Mouse (Mus musculus) kidney, embryonic 16.5 days (tissue): ENCODE data around the gene Sept12. TPM values are rescaled to one million over a fixed set of nuclear protein-coding genes. Genes with fewer than 3 reads are reported as not detected.

ENCODE experiments used
- ATAC-seq: fragments of 200-750 bp; cut with Nextera tagmentation; 2 replicates; pipeline ENCODE4 v1.8.0; 2017; ENCODE audit warnings: moderate TSS enrichment; ENCODE audit not compliant: low FRiP score, low TSS enrichment
- H3K27ac ChIP-seq: fragments of 300-500 bp; sonication (generic); 2 replicates; pipeline ENCODE4 v1.5.1; 2014; ENCODE audit warnings: low read length
- H3K27me3 ChIP-seq: fragments of 300-500 bp; sonication (generic); 2 replicates; pipeline ENCODE4 v1.6.1; 2014; ENCODE audit warnings: low read length, control low read depth, mixed read lengths; ENCODE audit not compliant: insufficient read depth
- H3K36me3 ChIP-seq: fragments of 300-500 bp; sonication (generic); 2 replicates; pipeline ENCODE4 v1.6.1; 2014; ENCODE audit warnings: low read length, control low read depth, mixed read lengths; ENCODE audit not compliant: insufficient read depth
- H3K4me1 ChIP-seq: fragments of 300-500 bp; sonication (generic); 2 replicates; pipeline ENCODE4 v1.6.1; 2014; ENCODE audit warnings: low read length, control low read depth, mixed read lengths; ENCODE audit not compliant: insufficient read depth
- H3K4me2 ChIP-seq: fragments of 300-500 bp; sonication (generic); replicated peaks from 2 replicates; pipeline ENCODE4 v1.6.1; 2014; ENCODE audit warnings: low read depth, low read length
- H3K4me3 ChIP-seq: fragments of 300-500 bp; sonication (generic); 2 replicates; pipeline ENCODE4 v1.5.1; 2014; ENCODE audit warnings: mild to moderate bottlenecking, low read length
- H3K9ac ChIP-seq: fragments of 300-500 bp; sonication (generic); replicated peaks from 2 replicates; pipeline ENCODE4 v1.6.1; 2014; ENCODE audit warnings: low read length
- H3K9me3 ChIP-seq: fragments of 300-500 bp; sonication (generic); 2 replicates; pipeline ENCODE4 v1.6.1; 2016; ENCODE audit warnings: low read length, control low read depth
- WGBS: fragments of 180-500 bp; shearing (Covaris S2); extraction: QIAGEN DNeasy Blood & Tissue Kit; methylation state at CpG from one replicate; pipeline ENCODE4 v1.1.7; 2014; 5-methylcytosine and 5-hydroxymethylcytosine counted together
- polyA plus RNA-seq: library from polyadenylated mRNA; unstranded; fragments of >200 nt; fragmentation: Nextera tagmentation; extraction: Ambion mirVana; gene quantifications from 2 replicates; pipeline ENCODE4 v1.2.1, GENCODE M21; 2015

The Sept12 gene
- polyA plus RNA-seq, 1 experiment from 2014 or later = not detected

- no peaks in the 10 kb centered on the region for H3K27me3 ChIP-seq
- no peaks in the 10 kb centered on the region; the same call in 1 of the 2 replicates for H3K36me3 ChIP-seq
- peak within 1 kb of the TSS; percentile 78 for H3K27ac ChIP-seq
- peak; percentile 98 for ATAC-seq
- peak within 1 kb of the TSS; percentile 79 for H3K9ac ChIP-seq
- under 1% methylated on average over 72 of the region's 76 CpGs for WGBS
- H3K4me3 ChIP-seq = peak within 1 kb of the TSS; percentile 75
- no peaks in the 10 kb centered on the region for H3K9me3 ChIP-seq
- peaks cover 20% of the 10 kb centered on the region for H3K4me1 ChIP-seq
- peak within 1 kb of the TSS; percentile 86 for H3K4me2 ChIP-seq
These were observed 33.6 kb downstream of the Sept12 start, which contains the start of gene Anks3 for GRCm38 (mm10) chr16:4963797-4964709. Gene Anks3, minus strand, starts transcription at chr16:4964205.

GRCm38 (mm10) chr16:4963346-4963745 is 34.3 kb downstream of the Sept12 start:
- Histone ChIP-seq H3K36me3 (no peaks in the 10 kb centered on the region; the same call in 1 of the 2 replicates), H3K4me3 (peak overlapping the region; percentile 75), H3K27ac (no peak overlapping the region), H3K9me3 (no peaks in the 10 kb centered on the region), H3K4me2 (peak overlapping the region; percentile 86), H3K9ac (peak overlapping the region; percentile 79), H3K4me1 (peaks cover 20% of the 10 kb centered on the region), H3K27me3 (no peaks in the 10 kb centered on the region)
- WGBS = 39% methylated on average over 9 of the region's 9 CpGs
- no peak for ATAC-seq

GRCm38 (mm10) chr16:4960260-4960659 is 37.4 kb downstream of the Sept12 start:
- Histone ChIP-seq H3K36me3 (peaks cover 12% of the 10 kb centered on the region; the same call in 1 of the 2 replicates), H3K27me3 (no peaks in the 10 kb centered on the region), H3K9me3 (no peaks in the 10 kb centered on the region), H3K4me2 (no peak overlapping the region), H3K4me3 (no peak overlapping the region), H3K9ac (no peak overlapping the region), H3K4me1 (peaks cover 18% of the 10 kb centered on the region), H3K27ac (no peak overlapping the region)
- ATAC-seq = no peak
- 94% methylated on average over 8 of the region's 8 CpGs for WGBS

- Histone ChIP-seq H3K9ac (no peak overlapping the region), H3K4me1 (peaks cover 3% of the 10 kb centered on the region; the same call in 1 of the 2 replicates), H3K4me2 (no peak overlapping the region), H3K4me3 (no peak overlapping the region), H3K27me3 (no peaks in the 10 kb centered on the region), H3K36me3 (peaks cover 29% of the 10 kb centered on the region), H3K27ac (no peak overlapping the region), H3K9me3 (no peaks in the 10 kb centered on the region)
- no peak for ATAC-seq
- 77% methylated on average over 3 of the region's 3 CpGs for WGBS
These were observed 40.2 kb downstream of the Sept12 start for GRCm38 (mm10) chr16:4957446-4957845.

GRCm38 (mm10) chr16:4956609-4957008 is 41.0 kb downstream of the Sept12 start:
- Histone ChIP-seq H3K9ac (no peak overlapping the region), H3K36me3 (peaks cover 33% of the 10 kb centered on the region), H3K27ac (no peak overlapping the region), H3K27me3 (no peaks in the 10 kb centered on the region), H3K9me3 (no peaks in the 10 kb centered on the region), H3K4me3 (no peak overlapping the region), H3K4me2 (no peak overlapping the region), H3K4me1 (no peaks in the 10 kb centered on the region)
- ATAC-seq = no peak
- WGBS = 93% methylated on average over 3 of the region's 3 CpGs

- no peaks in the 10 kb centered on the region for H3K4me1 ChIP-seq
- H3K27me3 ChIP-seq = no peaks in the 10 kb centered on the region
- no peak; the same call in 1 of the 2 replicates for ATAC-seq
- no peak overlapping the region for H3K9ac ChIP-seq
- peaks cover 64% of the 10 kb centered on the region for H3K36me3 ChIP-seq
- H3K27ac ChIP-seq = no peak overlapping the region
- 86% methylated on average over 4 of the region's 4 CpGs for WGBS
- no peak overlapping the region for H3K4me3 ChIP-seq
- no peaks in the 10 kb centered on the region for H3K9me3 ChIP-seq
- H3K4me2 ChIP-seq = no peak overlapping the region
These were observed 50.3 kb downstream of the Sept12 start for GRCm38 (mm10) chr16:4947378-4947777.

- no peak overlapping the region for H3K4me3 ChIP-seq
- no peak overlapping the region for H3K9ac ChIP-seq
- H3K36me3 ChIP-seq = peaks cover 69% of the 10 kb centered on the region
- ATAC-seq = no peak
- no peak overlapping the region for H3K27ac ChIP-seq
- no peaks in the 10 kb centered on the region for H3K9me3 ChIP-seq
- H3K4me1 ChIP-seq = no peaks in the 10 kb centered on the region
- 84% methylated on average over 3 of the region's 3 CpGs for WGBS
- H3K27me3 ChIP-seq = no peaks in the 10 kb centered on the region
- H3K4me2 ChIP-seq = no peak overlapping the region
These were observed 51.5 kb downstream of the Sept12 start for GRCm38 (mm10) chr16:4946155-4946554.

- H3K4me2 ChIP-seq = no peak overlapping the region
- H3K27ac ChIP-seq = no peak overlapping the region
- 78% methylated on average over 4 of the region's 4 CpGs for WGBS
- H3K4me1 ChIP-seq = peaks cover under 1% of the 10 kb centered on the region
- H3K9ac ChIP-seq = no peak overlapping the region
- H3K27me3 ChIP-seq = no peaks in the 10 kb centered on the region
- H3K4me3 ChIP-seq = no peak overlapping the region
- ATAC-seq = no peak
- H3K9me3 ChIP-seq = no peaks in the 10 kb centered on the region
- H3K36me3 ChIP-seq = peaks cover 73% of the 10 kb centered on the region
These were observed 52.2 kb downstream of the Sept12 start for GRCm38 (mm10) chr16:4945415-4945814.

GRCm38 (mm10) chr16:4943431-4943830 is 54.2 kb downstream of the Sept12 start:
- no peak overlapping the region for H3K4me2 ChIP-seq
- H3K9ac ChIP-seq = no peak overlapping the region
- H3K27ac ChIP-seq = no peak overlapping the region
- H3K27me3 ChIP-seq = no peaks in the 10 kb centered on the region
- H3K4me1 ChIP-seq = peaks cover 11% of the 10 kb centered on the region
- H3K9me3 ChIP-seq = no peaks in the 10 kb centered on the region
- H3K36me3 ChIP-seq = peaks cover 65% of the 10 kb centered on the region
- no peak for ATAC-seq
- WGBS = 98% methylated on average over 3 of the region's 3 CpGs
- H3K4me3 ChIP-seq = no peak overlapping the region

GRCm38 (mm10) chr16:4942868-4943267 is 54.8 kb downstream of the Sept12 start:
- ATAC-seq = no peak
- H3K9me3 ChIP-seq = no peaks in the 10 kb centered on the region
- peaks cover 61% of the 10 kb centered on the region for H3K36me3 ChIP-seq
- no peak overlapping the region for H3K9ac ChIP-seq
- peaks cover 11% of the 10 kb centered on the region for H3K4me1 ChIP-seq
- WGBS = 91% methylated on average over 8 of the region's 8 CpGs
- H3K27me3 ChIP-seq = no peaks in the 10 kb centered on the region
- H3K4me3 ChIP-seq = no peak overlapping the region
- H3K4me2 ChIP-seq = no peak overlapping the region
- H3K27ac ChIP-seq = no peak overlapping the region
